Mouse (Mus musculus): Measurements from ENCODE around the gene Myh1. TPM values are rescaled to one million over a fixed set of nuclear protein-coding genes. Genes with fewer than 3 reads are reported as not detected.

Gene Myh1
- polyA plus RNA-seq, 1 experiment = 0.09 TPM

DNA sequence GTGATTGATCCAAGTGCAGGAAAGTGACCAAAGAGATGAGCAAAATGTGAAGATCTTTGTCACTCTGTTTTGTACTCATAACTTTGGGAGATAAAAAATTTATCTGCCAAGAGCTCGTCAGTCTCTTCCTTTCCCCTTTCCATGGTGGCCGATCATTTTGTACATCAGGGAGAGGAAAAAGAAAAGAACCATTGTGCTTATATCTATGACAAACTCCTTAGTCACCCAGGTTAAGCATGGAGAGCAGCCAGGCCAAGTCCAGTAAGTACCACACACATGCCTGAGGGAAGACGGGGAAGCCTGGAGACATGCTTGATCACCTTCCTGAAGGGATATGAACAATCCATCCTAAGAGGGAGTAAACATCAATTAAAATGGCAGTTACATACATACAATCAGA, 24.6 kb downstream of the Myh1 start:
- 94% methylated on average over 3 of the region's 3 CpGs for WGBS

DNA sequence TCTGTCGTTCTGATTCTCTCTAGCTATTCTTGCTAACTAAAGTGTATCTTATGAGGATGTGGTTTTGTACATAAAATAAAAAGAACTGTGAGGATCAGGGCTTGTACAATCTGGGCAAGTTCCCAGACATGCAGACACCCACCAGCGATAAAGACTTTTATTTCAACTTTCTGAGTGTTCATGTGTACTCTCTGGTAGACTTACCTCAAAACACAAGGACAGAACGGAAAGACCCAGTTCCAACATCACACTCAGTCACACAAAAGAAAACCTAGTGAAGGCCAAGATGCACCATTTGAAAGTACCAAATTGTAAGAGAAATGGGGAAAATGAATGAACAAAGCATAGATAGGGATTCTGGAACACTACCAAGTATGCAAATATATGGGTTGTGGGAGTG, 28.9 kb downstream of the Myh1 start:
- DNase-seq = no peak
- WGBS = 88% methylated on average over 3 of the region's 3 CpGs
- Histone ChIP-seq H3K4me1 (replicated peaks; ENCODE audit: control insufficient read depth, insufficient read depth, low read length) (no peaks in the 10 kb centered on the region), H3K4me3 (ENCODE audit: control insufficient read depth, insufficient read depth, low read length) (no peak overlapping the region), H3K36me3 (ENCODE audit: control insufficient read depth, insufficient read depth, low read length) (no peaks in the 10 kb centered on the region), H3K27ac (ENCODE audit: control insufficient read depth, insufficient read depth, low read length) (no peak overlapping the region), H3K27me3 (ENCODE audit: control insufficient read depth, insufficient read depth, low read length) (no peaks in the 10 kb centered on the region)
- no peak for TF ChIP-seq POLR2A (IDR thresholded peaks at IDR 0.05; ENCODE audit: control insufficient read depth, extremely low read depth, insufficient read depth, low read length, poor library complexity)
- no peak for TF ChIP-seq CTCF (IDR thresholded peaks at IDR 0.05; ENCODE audit: borderline replicate concordance, control insufficient read depth, extremely low read depth, insufficient read depth, low read length, poor library complexity)

More for the DNA sequence above, 24.6 kb downstream of the Myh1 start:
- no peak overlapping the region for H3K27ac ChIP-seq (ENCODE audit: control insufficient read depth, insufficient read depth, low read length)
- no peak overlapping the region for H3K4me3 ChIP-seq (ENCODE audit: control insufficient read depth, insufficient read depth, low read length)
- H3K27me3 ChIP-seq (ENCODE audit: control insufficient read depth, insufficient read depth, low read length) = no peaks in the 10 kb centered on the region
- no peak for DNase-seq
- no peaks in the 10 kb centered on the region for H3K4me1 ChIP-seq (replicated peaks; ENCODE audit: control insufficient read depth, insufficient read depth, low read length)
- H3K36me3 ChIP-seq (ENCODE audit: control insufficient read depth, insufficient read depth, low read length) = no peaks in the 10 kb centered on the region
- no peak for TF ChIP-seq POLR2A (IDR thresholded peaks at IDR 0.05; ENCODE audit: control insufficient read depth, extremely low read depth, insufficient read depth, low read length, poor library complexity)
- no peak for TF ChIP-seq CTCF (IDR thresholded peaks at IDR 0.05; ENCODE audit: borderline replicate concordance, control insufficient read depth, extremely low read depth, insufficient read depth, low read length, poor library complexity)

GRCm38 (mm10) chr11:67229166-67229565, 29.3 kb downstream of the Myh1 start:
- no peaks in the 10 kb centered on the region for H3K36me3 ChIP-seq (ENCODE audit: control insufficient read depth, insufficient read depth, low read length)
- no peaks in the 10 kb centered on the region for H3K27me3 ChIP-seq (ENCODE audit: control insufficient read depth, insufficient read depth, low read length)
- H3K27ac ChIP-seq (ENCODE audit: control insufficient read depth, insufficient read depth, low read length) = no peak overlapping the region
- 86% methylated on average over 5 of the region's 5 CpGs for WGBS
- H3K4me1 ChIP-seq (replicated peaks; ENCODE audit: control insufficient read depth, insufficient read depth, low read length) = no peaks in the 10 kb centered on the region
- no peak for DNase-seq
- TF ChIP-seq POLR2A (IDR thresholded peaks at IDR 0.05; ENCODE audit: control insufficient read depth, extremely low read depth, insufficient read depth, low read length, poor library complexity) (no peak), CTCF (IDR thresholded peaks at IDR 0.05; ENCODE audit: borderline replicate concordance, control insufficient read depth, extremely low read depth, insufficient read depth, low read length, poor library complexity) (no peak)
- H3K4me3 ChIP-seq (ENCODE audit: control insufficient read depth, insufficient read depth, low read length) = no peak overlapping the region

DNA sequence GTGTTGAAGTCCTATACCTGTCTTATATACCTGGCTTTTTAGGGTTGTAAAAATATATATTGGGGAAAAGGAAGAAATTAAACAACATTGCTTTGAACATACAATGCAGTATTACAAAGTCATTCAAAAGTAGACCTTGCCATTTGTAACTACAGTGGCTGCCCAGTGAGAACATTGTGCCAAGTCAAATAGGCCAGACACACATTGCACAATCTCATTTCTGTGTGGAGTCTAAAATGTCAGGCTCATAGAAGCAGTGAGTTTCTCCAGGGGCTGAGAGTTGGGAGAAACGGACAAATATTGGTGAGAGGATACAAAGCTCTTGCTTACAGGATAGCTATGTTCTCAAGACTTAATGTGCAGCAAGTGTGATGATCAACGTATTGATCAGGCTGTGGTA, 30.1 kb downstream of the Myh1 start:
- DNase-seq = no peak
- no peak overlapping the region for H3K27ac ChIP-seq (ENCODE audit: control insufficient read depth, insufficient read depth, low read length)
- no peaks in the 10 kb centered on the region for H3K4me1 ChIP-seq (replicated peaks; ENCODE audit: control insufficient read depth, insufficient read depth, low read length)
- WGBS = 87% methylated on average over 2 of the region's 2 CpGs
- no peak overlapping the region for H3K4me3 ChIP-seq (ENCODE audit: control insufficient read depth, insufficient read depth, low read length)
- H3K27me3 ChIP-seq (ENCODE audit: control insufficient read depth, insufficient read depth, low read length) = no peaks in the 10 kb centered on the region
- TF ChIP-seq CTCF (IDR thresholded peaks at IDR 0.05; ENCODE audit: borderline replicate concordance, control insufficient read depth, extremely low read depth, insufficient read depth, low read length, poor library complexity) = no peak
- H3K36me3 ChIP-seq (ENCODE audit: control insufficient read depth, insufficient read depth, low read length) = no peaks in the 10 kb centered on the region

DNA sequence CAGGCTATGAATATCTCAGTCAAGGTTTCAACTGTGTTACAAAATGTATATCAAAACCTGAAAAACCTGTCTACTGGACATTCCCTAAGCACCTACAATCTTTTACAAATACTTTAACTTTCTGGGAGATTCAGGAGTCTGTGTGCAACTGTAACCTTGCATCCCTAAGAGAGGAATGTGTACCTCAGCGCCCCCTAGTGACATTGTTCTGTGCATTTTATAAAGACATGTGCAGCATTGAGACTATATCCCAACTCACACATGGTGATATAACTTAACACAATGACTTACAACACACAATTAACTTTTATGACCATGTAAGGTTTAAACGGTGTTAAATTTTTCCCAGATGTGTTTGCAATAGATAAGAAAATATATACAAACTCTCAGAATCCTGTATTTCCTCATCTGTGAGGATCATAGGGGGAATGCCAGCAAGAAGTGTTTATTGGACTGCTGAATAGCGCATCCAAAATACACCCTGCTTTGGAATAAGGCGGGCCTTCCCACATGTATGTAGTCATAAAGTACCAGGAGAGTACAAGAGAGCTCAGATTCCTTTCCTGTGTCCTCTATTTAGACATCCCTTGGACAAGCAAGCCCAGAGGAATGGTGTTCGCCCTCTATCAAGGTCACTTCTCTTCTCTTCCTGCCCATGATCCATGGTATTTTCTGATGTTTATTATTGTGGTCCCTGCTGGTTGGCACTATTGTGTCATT, 35.9 kb downstream of the Myh1 start:
- WGBS = 66% methylated on average over 5 of the region's 5 CpGs
- H3K36me3 ChIP-seq (ENCODE audit: control insufficient read depth, insufficient read depth, low read length) = no peaks in the 10 kb centered on the region
- H3K4me3 ChIP-seq (ENCODE audit: control insufficient read depth, insufficient read depth, low read length) = no peak overlapping the region
- DNase-seq = no peak
- no peaks in the 10 kb centered on the region for H3K4me1 ChIP-seq (replicated peaks; ENCODE audit: control insufficient read depth, insufficient read depth, low read length)
- no peak overlapping the region for H3K27ac ChIP-seq (ENCODE audit: control insufficient read depth, insufficient read depth, low read length)
- H3K27me3 ChIP-seq (ENCODE audit: control insufficient read depth, insufficient read depth, low read length) = no peaks in the 10 kb centered on the region
- TF ChIP-seq CTCF (IDR thresholded peaks at IDR 0.05; ENCODE audit: borderline replicate concordance, control insufficient read depth, extremely low read depth, insufficient read depth, low read length, poor library complexity) (no peak), POLR2A (IDR thresholded peaks at IDR 0.05; ENCODE audit: control insufficient read depth, extremely low read depth, insufficient read depth, low read length, poor library complexity) (no peak)

GRCm38 (mm10) chr11:67236799-67237198, 36.9 kb downstream of the Myh1 start:
- Histone ChIP-seq H3K4me1 (replicated peaks; ENCODE audit: control insufficient read depth, insufficient read depth, low read length) (no peaks in the 10 kb centered on the region), H3K27me3 (ENCODE audit: control insufficient read depth, insufficient read depth, low read length) (no peaks in the 10 kb centered on the region), H3K27ac (ENCODE audit: control insufficient read depth, insufficient read depth, low read length) (no peak overlapping the region), H3K36me3 (ENCODE audit: control insufficient read depth, insufficient read depth, low read length) (no peaks in the 10 kb centered on the region), H3K4me3 (ENCODE audit: control insufficient read depth, insufficient read depth, low read length) (no peak overlapping the region)
- WGBS = 92% methylated on average over 9 of the region's 9 CpGs
- no peak for TF ChIP-seq POLR2A (IDR thresholded peaks at IDR 0.05; ENCODE audit: control insufficient read depth, extremely low read depth, insufficient read depth, low read length, poor library complexity)
- TF ChIP-seq CTCF (IDR thresholded peaks at IDR 0.05; ENCODE audit: borderline replicate concordance, control insufficient read depth, extremely low read depth, insufficient read depth, low read length, poor library complexity) = no peak
- DNase-seq = no peak

Measured in thymus, adult 2 months (tissue).